Mouse (Mus musculus): Measurements from ENCODE around the gene Daam1. TPM values are rescaled to one million over a fixed set of nuclear protein-coding genes. Genes with fewer than 3 reads are reported as not detected.

Daam1 gene
- polyA plus RNA-seq, 1 experiment, result 52.8 TPM

DNA sequence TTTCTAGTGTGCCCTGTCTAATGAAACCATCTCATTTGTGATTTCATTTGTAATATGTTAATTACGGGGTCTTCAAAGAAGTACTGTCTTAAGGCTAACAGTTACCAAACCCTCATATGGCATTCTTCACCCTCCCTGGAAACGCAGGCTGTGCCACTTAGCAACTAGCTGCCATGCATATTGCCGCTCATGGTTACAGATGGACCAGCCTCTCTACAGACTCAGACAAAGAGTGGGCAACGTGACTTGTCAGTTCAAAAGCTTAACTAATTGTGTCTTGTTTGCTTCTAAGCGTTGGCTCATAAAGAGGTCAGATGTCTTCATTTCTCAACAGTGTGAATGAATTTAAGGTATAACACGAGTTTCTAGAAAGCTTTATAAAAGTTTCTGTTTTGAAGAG is 126.1 kb downstream of the Daam1 start:
- Histone ChIP-seq H3K36me3 (replicated peaks; ENCODE audit: low read length) (peaks cover 100% of the 10 kb centered on the region), H3K9me3 (no peaks in the 10 kb centered on the region), H3K4me3 (replicated peaks) (no peak overlapping the region), H3K4me1 (peaks cover 20% of the 10 kb centered on the region), H3K27me3 (replicated peaks) (no peaks in the 10 kb centered on the region)
- no peak for TF ChIP-seq GATA1 (IDR thresholded peaks at IDR 0.05; ENCODE audit: borderline replicate concordance, low read length)
- TF ChIP-seq FLI1 (IDR thresholded peaks at IDR 0.05; ENCODE audit: low read length), result no peak

DNA sequence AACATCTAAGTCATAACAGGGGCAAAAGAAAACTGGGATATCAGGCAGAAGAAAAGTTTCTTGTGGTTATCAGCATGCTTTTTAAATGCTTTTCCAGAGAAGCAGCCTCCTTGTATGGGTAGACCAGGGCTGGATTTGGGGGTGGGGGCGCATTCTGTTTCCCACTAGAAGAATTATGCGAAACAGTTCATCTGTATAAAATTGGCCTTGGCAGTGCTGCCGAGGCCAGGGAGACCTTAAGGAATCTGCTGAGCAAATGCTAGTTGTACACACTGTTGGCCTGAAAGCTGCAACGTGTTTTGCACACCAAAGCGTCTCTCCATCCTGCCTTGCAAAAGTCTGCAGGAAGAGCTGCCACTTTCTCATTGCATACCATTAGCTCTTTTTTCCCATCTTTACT is 126.6 kb downstream of the Daam1 start:
- Histone ChIP-seq H3K4me3 (replicated peaks) (no peak overlapping the region), H3K36me3 (replicated peaks; ENCODE audit: low read length) (peaks cover 100% of the 10 kb centered on the region), H3K27me3 (replicated peaks) (no peaks in the 10 kb centered on the region), H3K4me1 (peaks cover 25% of the 10 kb centered on the region), H3K9me3 (no peaks in the 10 kb centered on the region)
- TF ChIP-seq GATA1 (IDR thresholded peaks at IDR 0.05; ENCODE audit: borderline replicate concordance, low read length) (no peak), FLI1 (IDR thresholded peaks at IDR 0.05; ENCODE audit: low read length) (no peak)

DNA sequence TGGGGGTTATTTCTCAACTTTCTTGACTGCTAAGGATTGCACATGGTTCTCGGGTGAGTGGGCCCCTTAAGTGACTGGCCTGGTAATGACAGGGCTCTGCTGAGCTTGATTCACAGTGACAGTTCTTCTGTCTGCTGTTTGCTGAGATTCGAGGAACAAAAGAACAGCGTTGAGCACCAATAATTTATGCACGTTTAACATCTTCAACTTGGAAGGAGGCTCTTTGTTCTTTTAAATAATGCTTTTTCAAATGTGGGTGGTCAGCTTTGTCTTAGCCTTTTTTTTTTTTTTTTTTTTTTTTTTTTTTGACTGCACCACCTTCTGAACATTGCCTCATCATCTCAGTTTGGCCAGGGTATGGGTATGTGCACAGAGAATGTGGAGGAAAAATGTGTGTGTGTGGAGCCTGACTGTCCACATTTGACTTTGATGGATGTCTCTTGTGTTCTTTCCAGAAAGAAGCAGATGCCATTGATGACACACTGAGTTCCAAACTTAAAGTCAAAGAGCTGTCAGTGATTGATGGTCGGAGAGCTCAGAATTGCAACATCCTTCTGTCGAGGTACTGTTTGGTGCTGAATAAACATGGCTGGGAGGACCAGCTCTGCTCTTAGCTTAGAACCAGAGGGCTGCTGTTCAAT is 128.6 kb downstream of the Daam1 start:
- no peak overlapping the region for H3K4me3 ChIP-seq (replicated peaks)
- peaks cover 85% of the 10 kb centered on the region for H3K36me3 ChIP-seq (replicated peaks; ENCODE audit: low read length)
- peaks cover 28% of the 10 kb centered on the region for H3K4me1 ChIP-seq
- H3K9me3 ChIP-seq, result no peaks in the 10 kb centered on the region
- no peak for TF ChIP-seq GATA1 (IDR thresholded peaks at IDR 0.05; ENCODE audit: borderline replicate concordance, low read length)
- TF ChIP-seq FLI1 (IDR thresholded peaks at IDR 0.05; ENCODE audit: low read length), result no peak
- no peaks in the 10 kb centered on the region for H3K27me3 ChIP-seq (replicated peaks)

DNA sequence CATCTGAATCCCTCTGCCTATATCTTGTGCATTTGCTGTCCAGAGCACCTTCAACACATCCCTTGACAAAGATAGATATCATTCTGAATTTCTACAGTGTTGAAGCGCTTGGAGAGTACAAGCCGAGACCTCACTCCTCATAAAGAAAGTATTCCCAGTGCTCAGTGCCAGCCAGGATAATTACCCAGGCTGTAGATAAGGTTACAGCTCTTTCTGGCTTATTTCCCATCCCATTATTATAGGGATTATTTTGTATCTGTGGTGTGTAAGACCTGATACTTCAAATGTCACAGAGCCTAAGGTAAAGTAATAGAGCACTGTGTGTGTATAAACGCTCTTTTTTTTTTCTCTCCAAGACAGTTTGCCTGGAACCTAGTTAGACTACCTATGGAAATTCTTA is 130.8 kb downstream of the Daam1 start:
- H3K36me3 ChIP-seq (replicated peaks; ENCODE audit: low read length), result peaks cover 63% of the 10 kb centered on the region
- H3K9me3 ChIP-seq, result no peaks in the 10 kb centered on the region
- no peaks in the 10 kb centered on the region for H3K27me3 ChIP-seq (replicated peaks)
- H3K4me3 ChIP-seq (replicated peaks), result no peak overlapping the region
- TF ChIP-seq GATA1 (IDR thresholded peaks at IDR 0.05; ENCODE audit: borderline replicate concordance, low read length) (no peak), FLI1 (IDR thresholded peaks at IDR 0.05; ENCODE audit: low read length) (no peak)
- H3K4me1 ChIP-seq, result peaks cover 28% of the 10 kb centered on the region

DNA sequence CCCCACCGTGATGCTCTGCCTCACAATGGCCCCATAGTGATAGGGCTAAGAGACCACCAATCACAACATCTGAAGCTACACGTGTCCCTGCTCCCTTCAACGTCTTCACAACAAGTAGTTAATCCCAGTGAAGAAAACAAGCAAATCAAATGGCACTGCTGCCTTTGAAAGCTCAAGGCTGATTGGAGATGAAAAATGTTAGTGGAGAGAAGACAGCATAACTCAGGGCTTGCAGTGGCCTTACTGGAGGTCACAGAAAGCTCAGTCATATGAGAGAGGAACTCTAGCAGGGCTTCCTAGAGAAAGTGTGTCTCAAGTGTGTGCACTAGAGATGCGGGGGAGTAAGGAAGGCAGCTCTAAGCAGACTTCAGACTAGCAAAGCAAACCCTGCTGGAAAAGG is 131.7 kb downstream of the Daam1 start:
- Histone ChIP-seq H3K4me3 (replicated peaks) (no peak overlapping the region), H3K36me3 (replicated peaks; ENCODE audit: low read length) (peaks cover 54% of the 10 kb centered on the region), H3K9me3 (no peaks in the 10 kb centered on the region), H3K4me1 (peaks cover 30% of the 10 kb centered on the region), H3K27me3 (replicated peaks) (no peaks in the 10 kb centered on the region)
- no peak for TF ChIP-seq GATA1 (IDR thresholded peaks at IDR 0.05; ENCODE audit: borderline replicate concordance, low read length)

DNA sequence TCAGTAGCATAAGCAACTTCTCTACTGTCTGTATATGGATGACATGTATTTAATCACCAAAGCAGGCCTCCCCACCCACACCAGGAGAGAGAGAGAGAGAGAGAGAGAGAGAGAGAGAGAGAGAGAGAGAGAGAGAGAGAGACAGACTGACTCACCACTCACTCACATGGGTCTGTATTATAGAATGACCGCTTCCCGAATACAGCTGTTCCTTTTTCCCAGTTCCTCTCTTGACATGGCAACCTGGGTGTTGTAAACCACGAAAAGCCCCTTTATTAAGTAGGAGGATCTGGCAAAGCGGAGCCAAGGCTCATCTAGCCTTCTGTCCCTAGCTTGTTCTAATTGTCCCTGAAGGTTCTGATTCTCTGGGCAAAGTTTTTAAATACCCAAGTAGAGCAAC is 137.7 kb downstream of the Daam1 start:
- TF ChIP-seq GATA1 (IDR thresholded peaks at IDR 0.05; ENCODE audit: borderline replicate concordance, low read length) (no peak), FLI1 (IDR thresholded peaks at IDR 0.05; ENCODE audit: low read length) (no peak)
- Histone ChIP-seq H3K4me1 (peaks cover 54% of the 10 kb centered on the region), H3K27me3 (replicated peaks) (no peaks in the 10 kb centered on the region), H3K4me3 (replicated peaks) (no peak overlapping the region), H3K36me3 (replicated peaks; ENCODE audit: low read length) (peaks cover 61% of the 10 kb centered on the region), H3K9me3 (no peaks in the 10 kb centered on the region)

DNA sequence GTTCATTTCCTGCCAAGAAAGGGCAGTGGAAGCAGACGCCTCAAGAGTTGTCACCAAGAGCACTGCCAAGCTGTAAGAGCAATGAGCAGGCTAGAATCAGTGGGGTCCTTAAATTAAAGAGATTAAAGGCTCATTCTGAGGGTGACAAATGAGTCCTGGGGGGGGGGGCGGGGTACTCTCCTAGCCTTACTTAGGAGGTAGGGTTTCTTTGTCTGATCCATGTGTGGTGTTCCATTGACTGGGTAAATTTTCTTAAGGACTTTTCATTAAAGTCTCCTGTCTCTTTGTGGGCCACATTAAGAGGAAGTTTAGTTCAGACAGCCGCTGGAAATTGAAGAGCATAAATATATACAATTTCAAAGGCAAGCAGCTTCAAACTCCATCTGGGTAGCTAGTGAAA is 138.1 kb downstream of the Daam1 start:
- H3K9me3 ChIP-seq, result no peaks in the 10 kb centered on the region
- no peaks in the 10 kb centered on the region for H3K27me3 ChIP-seq (replicated peaks)
- H3K36me3 ChIP-seq (replicated peaks; ENCODE audit: low read length), result peaks cover 65% of the 10 kb centered on the region
- no peak for TF ChIP-seq GATA1 (IDR thresholded peaks at IDR 0.05; ENCODE audit: borderline replicate concordance, low read length)
- no peak for TF ChIP-seq FLI1 (IDR thresholded peaks at IDR 0.05; ENCODE audit: low read length)
- peaks cover 59% of the 10 kb centered on the region for H3K4me1 ChIP-seq
- H3K4me3 ChIP-seq (replicated peaks), result no peak overlapping the region

DNA sequence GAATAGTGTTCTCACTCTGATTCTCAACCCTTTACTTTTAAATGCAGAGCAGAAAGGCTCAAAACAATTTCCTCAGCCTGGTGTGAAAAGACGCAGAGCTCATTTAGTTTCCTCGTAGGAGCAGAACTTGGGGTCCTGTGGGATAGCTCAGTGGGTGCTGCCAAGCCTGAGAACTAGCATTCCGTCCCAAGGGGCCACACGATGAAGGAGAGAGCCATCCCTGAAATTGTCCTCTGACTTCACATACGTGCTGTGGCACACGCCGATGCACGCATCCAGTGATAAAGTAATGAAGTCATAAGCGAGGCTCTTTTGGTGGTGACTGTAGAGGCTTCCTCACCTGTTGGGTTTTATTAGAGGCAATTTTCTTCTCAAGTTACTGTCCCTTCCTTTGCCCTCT is 138.6 kb downstream of the Daam1 start:
- Histone ChIP-seq H3K36me3 (replicated peaks; ENCODE audit: low read length) (peaks cover 69% of the 10 kb centered on the region), H3K27me3 (replicated peaks) (no peaks in the 10 kb centered on the region), H3K4me3 (replicated peaks) (no peak overlapping the region), H3K4me1 (peaks cover 62% of the 10 kb centered on the region), H3K9me3 (no peaks in the 10 kb centered on the region)
- TF ChIP-seq GATA1 (IDR thresholded peaks at IDR 0.05; ENCODE audit: borderline replicate concordance, low read length), result no peak
- no peak for TF ChIP-seq FLI1 (IDR thresholded peaks at IDR 0.05; ENCODE audit: low read length)

DNA sequence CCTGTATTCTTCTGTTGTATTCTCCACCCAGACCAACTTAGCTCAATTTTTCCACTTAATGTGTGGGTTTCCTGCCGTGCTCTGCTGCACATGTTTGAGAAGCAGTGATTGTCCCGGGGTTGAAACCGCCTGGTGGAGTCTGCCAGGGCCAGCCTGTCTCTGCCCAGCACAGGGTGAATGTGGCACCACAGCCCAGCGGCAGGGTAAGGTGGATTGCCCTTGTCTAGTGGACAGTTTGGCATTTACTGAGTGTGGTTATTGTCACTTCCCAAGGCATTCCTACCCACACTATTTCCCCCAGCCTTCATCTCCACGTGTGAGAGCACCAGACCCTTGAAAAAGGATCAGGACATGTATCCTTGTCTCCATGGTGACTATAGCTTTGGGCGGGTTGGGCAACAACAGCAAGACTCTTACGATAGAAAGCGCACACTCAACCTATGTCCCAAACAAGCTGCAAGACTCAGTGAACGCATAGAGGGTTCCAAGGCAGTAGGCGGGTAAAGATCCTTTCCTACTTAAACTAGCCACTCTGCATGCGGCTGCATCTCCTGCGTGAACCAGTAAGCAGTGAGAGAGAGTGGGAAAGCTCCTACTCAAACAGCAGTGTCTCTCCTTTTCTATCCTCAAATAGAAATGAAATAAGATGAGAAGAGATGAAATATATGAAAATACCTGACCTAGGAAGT is 139.2 kb downstream of the Daam1 start:
- H3K27me3 ChIP-seq (replicated peaks), result no peaks in the 10 kb centered on the region
- peaks cover 69% of the 10 kb centered on the region for H3K4me1 ChIP-seq
- peaks cover 76% of the 10 kb centered on the region for H3K36me3 ChIP-seq (replicated peaks; ENCODE audit: low read length)
- TF ChIP-seq FLI1 (IDR thresholded peaks at IDR 0.05; ENCODE audit: low read length) (no peak), GATA1 (IDR thresholded peaks at IDR 0.05; ENCODE audit: borderline replicate concordance, low read length) (no peak)
- no peak overlapping the region for H3K4me3 ChIP-seq (replicated peaks)
- no peaks in the 10 kb centered on the region for H3K9me3 ChIP-seq

DNA sequence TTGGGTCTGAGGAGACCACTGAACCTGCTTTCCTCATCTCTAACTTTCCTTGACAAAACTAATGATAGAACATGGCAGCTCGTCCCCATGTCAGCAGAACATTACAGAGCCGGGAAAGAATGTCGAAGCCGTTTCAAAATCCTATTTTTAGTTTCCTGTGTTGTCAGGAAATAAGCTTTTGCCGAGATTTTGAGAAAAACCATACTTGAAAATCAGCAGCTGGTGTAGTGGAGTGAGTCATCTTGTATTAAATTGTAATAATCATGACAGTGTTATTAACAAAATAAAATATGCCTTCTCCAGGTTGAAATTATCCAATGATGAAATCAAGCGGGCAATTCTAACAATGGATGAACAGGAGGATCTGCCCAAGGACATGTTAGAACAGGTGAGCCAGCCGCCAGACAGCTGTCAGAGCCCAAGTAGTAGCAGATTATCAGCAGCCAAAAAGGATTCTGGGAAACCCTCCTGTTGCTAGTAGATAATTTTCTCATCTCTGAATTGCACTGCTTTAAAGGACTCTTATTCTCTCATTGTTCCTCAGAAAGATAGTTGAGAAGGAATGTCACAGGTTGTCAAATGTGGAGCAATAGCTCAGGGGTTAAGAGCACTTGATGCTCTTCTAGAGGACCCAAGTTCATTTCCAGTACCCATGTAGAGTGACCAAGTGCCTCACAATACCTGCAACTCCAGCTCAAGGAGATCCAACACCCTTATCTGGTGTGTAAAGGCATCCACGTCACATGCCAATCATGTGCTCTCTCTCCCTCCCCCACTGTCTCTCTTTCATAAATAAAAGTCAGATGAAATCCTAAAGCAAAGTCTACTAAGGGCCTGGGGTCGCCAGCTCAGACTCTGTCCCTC is 140.1 kb downstream of the Daam1 start:
- no peaks in the 10 kb centered on the region for H3K27me3 ChIP-seq (replicated peaks)
- no peak overlapping the region for H3K4me3 ChIP-seq (replicated peaks)
- no peaks in the 10 kb centered on the region for H3K9me3 ChIP-seq
- H3K4me1 ChIP-seq, result peaks cover 78% of the 10 kb centered on the region
- H3K36me3 ChIP-seq (replicated peaks; ENCODE audit: low read length), result peaks cover 85% of the 10 kb centered on the region
- no peak for TF ChIP-seq GATA1 (IDR thresholded peaks at IDR 0.05; ENCODE audit: borderline replicate concordance, low read length)
- TF ChIP-seq FLI1 (IDR thresholded peaks at IDR 0.05; ENCODE audit: low read length), result no peak
